Mouse (Mus musculus) liver (tissue): ENCODE data around the gene Tctex1d2.

Experiments used
- DNase-seq: peaks from one replicate; pipeline ENCODE4 v3.0.0-alpha.2; 2020; ENCODE audit warnings: mixed read lengths

Tctex1d2 gene

DNA sequence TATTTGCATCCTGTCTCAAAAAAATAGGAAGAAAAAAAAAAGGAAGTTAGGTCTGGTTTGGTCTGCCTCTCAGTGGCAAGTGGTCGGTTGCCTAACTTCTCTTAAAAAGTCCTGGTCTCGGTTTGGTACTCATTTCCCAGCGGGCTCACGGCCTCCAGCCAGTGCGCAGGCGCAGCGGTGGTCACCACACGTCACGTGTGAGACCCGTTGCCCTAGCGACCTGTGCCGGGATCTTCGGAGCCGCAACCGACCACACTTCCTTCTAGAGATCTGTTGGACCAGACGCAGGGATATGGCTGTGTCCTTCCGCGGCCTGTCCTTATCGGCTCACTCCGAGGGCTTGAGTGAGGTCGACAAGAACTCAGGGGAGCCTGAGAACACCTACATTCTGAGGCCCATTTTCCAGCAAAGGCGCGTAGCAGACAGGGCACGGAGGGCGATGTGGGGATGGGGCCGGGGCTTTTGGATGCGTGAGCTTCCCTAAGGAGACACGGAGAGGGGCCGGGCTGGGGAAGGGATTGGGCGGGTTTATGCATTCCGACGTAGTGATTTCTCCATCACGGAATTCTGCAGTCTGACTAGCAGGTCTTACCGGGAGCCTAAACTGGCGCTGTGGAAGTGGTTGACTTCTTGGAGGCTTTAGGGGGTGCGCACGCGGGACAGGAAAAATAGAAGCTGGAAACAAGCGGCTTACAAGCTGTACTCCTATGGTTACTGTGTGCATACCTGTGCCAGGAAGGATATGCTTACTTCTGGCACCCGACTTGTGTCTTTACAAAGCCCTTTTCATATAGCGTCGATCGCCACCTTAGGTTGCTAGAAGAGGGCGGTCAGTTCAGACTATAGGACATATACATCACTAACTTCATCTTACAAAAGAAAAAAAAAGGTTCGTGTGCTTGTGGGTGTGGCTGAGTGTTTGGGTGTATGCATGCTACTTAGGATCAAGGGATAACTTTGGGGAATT, at the start of gene Tctex1d2:
Tctex1d2 (plus strand) TSS at position 186 of the 967 bp plus-strand sequence.
- DNase-seq = peak; percentile 91

DNA sequence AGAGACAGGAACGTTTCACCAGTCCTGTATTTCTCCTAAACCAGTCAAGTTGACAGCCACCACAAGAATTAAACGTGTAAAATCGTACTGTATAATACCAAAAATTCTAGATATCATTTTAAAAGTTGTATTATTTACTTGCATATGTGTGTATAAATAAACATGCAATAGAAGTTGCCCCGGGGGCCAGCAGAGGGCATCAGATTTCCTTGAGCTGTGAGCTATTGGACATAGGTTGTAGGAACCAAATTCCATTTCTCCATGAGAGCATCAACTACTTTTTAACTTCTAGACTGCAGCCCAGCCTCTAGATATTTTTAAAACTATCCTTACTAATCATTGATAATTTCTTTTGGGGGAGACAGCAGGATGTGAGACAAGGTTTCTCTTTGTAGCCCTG, 48.2 kb upstream of the Tctex1d2 start:
- DNase-seq = peak; percentile 52

DNA sequence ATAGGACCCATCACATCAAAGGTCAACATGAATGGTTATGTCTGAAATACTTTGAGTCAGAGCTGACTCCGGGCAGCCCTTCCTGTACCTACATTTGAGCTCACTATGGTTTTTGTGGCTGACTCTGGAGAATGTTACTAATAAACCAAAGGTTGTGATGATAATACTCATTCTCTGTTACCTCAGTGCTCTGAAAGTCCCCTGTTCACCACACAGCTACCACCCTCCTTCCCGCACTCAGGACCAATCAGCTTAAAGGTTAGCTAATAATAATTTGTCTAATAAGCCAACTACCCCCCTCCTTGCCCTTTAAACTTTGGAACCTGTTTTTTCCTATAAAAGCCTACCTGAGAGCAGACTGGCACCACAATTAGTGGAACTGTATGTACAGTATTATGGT, 39.9 kb upstream of the Tctex1d2 start:
- no peak for DNase-seq

DNA sequence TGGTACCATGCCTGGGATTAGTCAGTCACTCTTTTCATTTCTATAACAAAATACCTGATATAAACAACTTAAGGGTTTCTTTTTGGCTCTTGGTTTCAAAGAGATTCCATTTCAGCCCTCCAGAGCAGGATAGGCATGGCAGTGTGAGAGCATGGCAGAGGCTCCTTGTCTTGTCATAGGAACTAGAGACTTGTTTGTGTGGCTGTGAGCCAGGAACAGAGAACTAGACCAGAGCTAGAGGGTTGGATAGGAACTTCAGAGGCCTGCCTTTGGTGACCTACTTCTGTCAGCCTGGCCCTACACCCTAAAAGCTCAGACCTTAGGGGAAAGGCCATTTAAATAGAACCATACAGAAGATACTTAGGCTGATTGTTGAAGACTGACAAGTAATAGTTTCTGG, 36.6 kb upstream of the Tctex1d2 start:
- DNase-seq = no peak

DNA sequence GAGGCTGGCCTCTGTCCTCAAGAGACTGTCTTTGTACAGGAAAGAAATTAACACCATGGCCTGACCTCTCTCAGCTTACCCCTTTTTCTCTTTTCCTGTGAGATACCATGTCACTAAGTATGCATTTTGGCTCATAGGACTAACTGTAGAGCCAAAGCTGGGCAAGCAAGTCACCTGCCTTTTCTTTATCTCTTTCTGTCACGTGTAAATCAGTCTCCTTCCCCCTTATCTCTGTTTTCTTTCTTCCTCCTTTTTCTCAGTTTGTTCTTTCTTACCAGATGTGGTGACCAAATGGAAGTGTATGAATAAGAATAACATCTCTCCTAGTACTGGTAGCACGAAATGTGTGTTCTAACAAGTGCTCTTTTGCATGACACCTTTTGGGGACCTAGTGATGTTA, 34.6 kb upstream of the Tctex1d2 start:
- no peak for DNase-seq

DNA sequence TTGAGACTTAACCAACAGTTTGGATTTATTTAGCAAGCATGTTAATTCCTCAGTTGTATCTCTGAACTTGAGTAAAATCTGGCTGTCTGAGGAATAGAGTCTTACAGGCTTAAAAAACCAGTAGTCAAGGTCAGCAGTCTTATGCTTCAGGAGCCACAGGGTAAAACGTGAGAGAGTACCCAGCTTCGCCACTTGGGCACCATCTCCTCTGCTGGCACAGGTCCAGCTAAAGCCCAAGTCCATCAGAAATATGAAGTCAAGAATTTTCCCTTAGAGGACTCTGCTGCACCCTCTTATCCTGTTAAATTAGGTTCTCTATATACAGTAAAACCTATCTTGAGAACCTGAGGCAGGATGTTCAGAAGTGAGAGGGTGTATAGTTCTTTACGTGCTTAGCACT, 32.7 kb upstream of the Tctex1d2 start:
- no peak for DNase-seq

DNA sequence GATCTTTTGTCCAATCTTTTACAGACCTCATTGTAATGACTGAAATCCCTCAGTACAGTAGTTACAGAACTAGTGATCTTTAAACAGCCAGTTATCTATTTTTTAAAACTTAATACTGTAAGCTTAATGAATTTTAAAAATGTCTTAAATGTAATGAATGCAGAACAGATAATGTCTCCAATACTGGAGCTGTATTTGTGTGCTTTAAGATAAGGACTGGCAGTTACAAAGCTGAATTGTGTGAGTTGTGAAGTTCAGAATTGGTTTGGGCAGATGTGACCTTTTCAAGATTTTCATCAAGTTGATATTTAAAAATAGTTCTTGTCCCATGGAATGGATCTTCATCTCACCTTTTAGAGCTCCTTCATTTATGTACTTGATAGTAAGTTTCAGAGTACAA, 30.5 kb upstream of the Tctex1d2 start:
- DNase-seq = no peak

DNA sequence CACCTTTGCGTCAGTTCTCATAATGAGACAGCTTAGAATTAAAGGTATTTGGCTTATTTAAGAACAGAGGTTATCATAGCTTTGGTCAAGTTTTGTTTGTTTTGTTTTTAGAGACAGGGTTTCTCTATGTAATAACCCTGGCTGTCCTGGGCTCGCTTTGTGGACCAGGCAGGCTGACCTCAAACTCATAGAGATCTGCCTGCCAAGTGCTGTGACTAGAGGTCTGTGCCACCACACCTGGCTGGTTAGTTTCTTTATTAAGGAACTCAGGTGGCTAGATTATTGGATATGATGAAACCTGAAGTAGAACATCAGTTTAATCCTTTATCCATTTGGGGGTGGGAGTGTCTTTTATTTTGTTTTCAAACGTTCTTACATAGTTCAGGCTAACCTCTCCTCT, 29.7 kb upstream of the Tctex1d2 start:
- no peak for DNase-seq

DNA sequence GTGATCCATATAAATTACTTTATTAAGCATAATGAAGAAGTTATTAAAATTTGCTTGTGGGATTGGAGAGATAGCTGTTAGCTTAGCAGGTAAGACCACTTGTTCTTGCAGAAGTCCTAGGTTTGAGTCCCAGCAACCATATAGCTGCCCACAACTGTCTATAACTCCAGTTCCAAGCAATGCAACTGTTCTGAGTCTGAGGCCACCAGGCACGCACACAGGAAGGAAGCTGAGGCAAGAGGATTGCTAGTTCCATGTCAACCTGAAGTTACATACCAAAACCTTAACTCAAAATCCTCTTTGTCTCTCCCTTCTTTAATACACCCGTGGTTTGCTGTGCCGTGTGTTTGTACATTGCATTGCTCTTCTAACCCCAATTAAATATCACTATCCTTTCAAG, 28.6 kb upstream of the Tctex1d2 start:
- DNase-seq = no peak

DNA sequence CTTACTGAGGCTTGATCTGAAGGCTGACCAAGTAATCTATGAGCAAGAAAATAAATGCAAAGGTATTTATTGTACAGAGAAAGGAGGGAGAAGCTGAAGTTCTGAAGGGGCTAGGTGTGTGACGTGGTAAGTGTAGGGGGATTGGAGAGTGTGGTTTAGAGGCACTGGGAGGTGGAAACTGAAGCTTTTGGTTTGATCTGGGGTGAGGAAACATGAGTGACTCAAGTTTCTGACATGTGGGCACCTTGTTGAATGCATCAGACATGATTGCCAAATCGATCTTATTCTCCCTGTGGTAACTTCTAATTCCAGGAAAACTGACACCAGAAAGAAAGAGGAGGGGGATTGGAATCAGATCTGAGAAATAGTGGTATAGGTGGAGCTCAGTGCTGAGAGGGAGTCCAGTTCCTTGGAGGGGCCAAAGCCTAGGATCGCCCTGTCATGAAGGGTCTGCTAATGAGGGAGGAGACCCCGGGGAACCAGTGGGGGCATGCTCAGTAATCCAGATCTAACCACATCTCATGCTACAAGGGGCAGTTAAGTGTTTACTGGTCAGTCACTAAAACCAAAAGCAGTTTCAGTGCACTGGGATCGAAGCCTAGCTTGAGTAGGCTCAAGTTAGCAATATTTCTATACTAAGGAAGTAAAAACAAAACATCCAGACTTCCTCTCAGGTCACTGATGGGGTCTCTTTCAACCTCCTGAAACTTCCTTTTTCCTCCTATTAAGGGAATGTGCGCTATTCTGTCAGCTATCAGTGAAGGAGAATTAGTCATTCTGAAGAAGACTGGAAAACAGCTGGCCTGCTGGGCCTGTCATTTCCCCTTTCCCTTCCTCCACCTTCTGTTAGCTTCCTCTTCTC, 23.6 kb upstream of the Tctex1d2 start:
- no peak for DNase-seq

DNA sequence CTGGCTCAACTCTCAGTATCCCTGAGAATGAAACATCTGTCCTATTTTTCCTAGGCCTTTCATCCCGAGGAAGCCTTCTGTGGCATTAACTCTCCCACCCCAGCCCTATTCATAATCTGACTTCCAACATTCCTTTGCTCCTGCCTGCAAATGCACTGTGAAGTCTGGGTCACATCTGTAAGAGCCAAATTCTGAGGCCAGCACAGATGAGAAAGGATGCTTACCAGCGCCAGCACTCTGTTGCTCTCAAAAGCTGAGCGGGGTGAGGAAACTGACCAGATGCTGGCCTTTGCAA, 23.0 kb upstream of the Tctex1d2 start:
- DNase-seq = no peak

DNA sequence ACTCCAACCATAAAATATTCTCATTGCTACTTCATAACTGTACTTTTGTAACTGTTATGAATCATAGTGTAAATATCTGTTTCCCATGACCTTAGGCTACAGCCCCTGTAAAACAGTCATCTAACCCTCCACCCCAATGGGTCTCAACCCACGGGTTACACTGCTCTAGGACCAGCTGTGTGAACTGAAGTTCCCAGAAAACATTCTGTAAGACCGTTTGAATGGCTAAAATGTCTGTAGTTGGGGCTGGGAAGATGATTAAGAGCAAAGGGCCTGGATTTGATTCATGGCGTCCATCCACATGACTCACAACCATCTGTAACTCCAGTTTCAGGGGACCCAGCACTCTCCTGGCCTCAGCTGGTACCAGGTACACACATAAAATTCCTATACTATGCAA, 21.3 kb upstream of the Tctex1d2 start:
- no peak for DNase-seq

DNA sequence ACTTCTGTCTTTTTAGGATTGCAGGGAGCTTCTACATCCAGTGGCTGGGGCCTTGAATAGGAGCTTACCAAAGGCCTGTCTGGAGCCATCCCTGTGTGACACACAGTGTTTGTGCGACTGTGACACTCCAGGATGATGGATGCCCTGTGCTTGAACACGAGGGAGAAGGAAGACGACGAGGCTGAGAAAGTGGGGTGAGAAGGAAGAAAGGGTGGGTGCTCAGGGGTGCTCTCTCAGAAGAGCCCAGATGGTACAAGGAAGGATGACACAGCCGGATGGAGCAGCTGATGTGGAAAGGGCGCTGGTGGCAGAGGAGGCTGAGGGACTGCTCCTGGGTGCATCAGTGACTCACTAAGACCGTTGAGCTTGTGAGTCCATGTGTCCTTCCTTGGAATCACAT, 19.2 kb upstream of the Tctex1d2 start, which contains the start of gene Tm4sf19:
Tm4sf19 (plus strand) TSS at position 240 of the 400 bp plus-strand sequence.
- no peak for DNase-seq

DNA sequence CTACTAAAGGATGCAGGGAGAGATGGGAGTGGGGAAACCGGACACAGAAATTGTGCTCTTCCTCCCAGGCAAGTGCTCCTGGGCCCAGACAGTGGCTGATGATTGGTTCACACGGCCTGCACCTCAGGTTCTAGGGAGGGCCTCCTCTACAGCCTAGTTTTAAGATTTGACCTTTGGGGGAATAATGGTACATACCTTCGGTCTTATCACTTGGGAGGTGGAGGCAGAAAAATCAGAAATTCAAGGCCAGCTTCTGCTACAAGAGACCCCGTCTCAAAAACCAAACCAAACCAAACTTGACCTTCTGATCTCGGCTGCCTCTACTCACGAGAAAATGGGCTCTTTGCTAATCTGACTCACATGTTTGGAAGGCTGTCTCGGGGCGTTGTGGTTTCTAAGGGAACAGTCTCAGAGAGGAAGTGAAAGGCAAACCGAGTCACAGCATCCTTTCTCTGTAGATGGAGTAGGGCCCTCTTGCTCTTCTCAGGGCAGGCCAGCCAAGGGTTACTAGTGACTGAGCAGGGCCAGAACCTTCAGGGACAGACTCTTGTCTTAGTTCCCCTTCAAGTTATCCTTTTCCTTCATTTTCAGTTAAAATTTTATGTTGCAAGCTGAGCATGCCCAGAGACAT, 18.1 kb upstream of the Tctex1d2 start:
- DNase-seq = no peak

DNA sequence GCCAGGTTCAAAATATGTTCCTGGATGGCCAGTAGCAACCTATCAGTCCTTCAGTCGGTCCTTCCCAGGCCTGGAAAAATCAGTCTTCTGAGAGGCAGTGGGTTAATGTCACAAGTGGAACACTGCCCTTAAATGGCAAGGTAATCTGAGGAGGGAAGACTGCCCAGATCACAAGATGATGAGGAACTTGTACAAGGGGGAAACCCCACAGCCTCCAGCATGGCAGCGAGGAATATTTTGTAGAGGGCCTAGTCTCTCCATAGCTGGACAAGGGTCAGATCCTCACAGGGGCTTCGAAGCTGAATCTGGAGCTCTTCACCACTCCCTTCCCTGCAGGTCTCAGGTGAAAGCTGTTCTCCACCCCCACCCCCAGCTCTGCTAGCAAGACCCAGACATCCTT, 16.7 kb upstream of the Tctex1d2 start:
- DNase-seq = no peak

DNA sequence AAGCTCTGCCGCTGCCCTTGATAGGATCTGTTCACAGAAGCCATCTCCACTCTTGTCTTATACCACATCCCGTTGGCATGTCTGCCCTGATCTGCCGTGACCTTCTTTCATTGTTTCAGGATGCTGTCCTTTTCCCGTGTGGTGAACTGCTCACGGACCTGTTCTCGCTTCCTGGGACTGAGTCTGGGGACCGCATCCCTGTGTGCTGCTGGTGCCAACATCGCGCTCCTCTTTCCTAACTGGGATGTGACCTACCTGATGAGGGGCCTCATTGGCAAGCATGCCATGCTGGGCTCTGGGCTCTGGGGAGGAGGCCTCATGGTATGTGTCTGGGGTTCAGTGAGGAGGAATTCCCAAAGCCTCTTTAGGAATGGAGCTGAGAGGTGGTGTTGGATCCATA, 13.8 kb upstream of the Tctex1d2 start:
- DNase-seq = no peak

DNA sequence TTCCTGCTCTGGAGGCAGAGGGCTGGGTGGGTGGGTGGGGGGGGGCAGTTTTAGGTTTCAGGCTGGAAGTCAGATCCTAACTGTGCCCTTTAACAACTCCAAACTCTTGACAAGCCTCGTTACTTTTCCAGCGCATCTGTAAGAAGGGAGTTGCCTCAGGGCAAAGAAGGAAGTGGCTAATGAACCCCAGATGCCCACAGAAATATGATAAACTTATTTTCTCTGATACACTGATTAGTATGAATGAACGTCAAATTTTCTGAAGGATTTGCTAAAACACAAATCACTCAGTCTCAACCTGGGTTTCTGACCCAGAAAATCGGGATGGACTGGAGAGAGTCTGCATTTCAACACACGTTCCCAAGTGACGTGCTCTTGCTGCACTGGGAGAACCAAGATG, 12.8 kb upstream of the Tctex1d2 start:
- no peak for DNase-seq

DNA sequence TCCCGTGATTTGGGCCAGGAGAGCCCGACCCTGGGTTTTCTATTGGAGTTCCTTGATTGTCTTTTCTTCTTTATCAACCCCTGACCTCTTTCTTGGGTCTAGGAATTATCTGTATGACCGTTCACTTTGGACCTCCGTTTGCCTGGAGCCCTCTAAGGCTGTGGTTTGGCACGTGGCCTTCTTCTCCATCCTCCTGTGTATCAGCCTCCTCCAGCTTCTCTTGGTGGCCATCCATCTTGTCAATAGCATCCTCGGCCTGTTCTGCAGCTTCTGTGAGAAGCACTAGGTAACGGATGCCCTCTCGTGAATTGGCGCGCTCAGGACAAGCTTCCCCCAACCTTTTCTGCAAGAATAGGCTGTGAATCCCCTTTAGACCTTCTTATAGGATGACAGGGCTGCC, 11.8 kb upstream of the Tctex1d2 start:
- no peak for DNase-seq

DNA sequence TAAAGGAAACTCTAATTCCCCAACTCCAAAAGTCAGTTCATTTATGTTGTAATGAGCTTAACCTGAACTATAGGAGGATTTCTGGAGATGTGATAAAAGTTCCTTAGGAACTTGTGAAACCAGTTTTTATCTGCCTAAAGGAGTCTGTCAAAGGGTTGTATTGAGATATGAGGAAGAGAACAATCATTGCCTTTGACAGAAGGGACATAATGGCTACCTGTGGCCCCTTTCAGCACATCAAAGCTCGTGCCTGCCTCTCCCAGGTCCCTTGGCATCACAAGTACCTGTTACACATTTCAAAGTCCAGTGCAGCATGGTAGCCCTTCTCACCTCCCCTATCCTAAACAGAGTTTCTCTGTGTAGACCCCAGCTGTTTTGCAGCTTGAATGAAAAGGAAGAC, 2.0 kb upstream of the Tctex1d2 start:
- DNase-seq = no peak

DNA sequence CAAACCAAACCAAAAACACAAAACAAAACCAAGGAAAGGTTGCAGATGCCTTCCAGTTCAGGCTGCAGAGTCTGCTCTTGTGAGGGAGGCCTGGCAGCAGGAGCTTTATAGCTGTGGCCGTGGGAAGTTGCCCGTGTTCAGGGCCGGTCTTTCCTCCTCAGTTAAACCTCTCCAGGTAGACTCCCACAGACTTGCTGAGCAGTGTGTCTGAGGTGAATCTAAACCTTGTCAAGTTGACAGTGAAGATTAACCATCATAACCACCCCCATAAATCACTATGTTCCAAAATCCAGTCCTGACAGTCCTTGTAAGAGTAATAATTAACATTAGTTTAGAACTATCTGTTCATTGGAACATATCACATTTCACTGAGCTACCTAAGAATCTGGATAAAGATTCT, 8.0 kb downstream of the Tctex1d2 start:
- DNase-seq = no peak

DNA sequence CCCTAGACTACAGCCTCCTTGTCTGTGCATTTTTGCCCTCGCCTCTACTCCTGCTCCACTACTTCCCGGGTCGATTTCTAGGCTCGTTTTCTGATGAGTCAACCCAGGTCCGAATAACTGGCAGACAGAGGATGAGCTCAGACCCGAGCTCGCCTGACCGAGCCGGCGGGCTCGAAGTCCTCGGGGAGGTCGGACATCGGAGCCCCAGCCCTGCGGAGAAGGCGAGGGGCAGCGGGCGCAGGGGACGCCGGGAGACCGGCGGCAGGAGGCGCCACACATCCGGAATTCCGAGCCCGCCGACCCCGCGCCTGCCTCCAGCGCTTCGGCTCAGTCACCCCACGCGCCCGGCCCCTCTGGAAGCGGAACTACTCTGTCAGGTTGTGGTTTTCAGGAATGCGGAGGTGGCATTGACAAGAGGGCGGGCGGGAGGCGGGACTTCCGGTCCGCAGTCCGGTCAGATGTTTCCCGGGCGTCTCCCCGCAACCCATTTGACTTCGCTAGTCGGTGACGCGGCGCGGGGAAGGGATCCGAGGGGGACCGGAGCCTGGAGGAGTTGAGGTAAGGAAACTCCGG, 11.1 kb downstream of the Tctex1d2 start, which contains the start of gene Pcyt1a:
Pcyt1a (plus strand) TSS at position 448 of the 573 bp plus-strand sequence.
- peak; percentile 95 for DNase-seq

DNA sequence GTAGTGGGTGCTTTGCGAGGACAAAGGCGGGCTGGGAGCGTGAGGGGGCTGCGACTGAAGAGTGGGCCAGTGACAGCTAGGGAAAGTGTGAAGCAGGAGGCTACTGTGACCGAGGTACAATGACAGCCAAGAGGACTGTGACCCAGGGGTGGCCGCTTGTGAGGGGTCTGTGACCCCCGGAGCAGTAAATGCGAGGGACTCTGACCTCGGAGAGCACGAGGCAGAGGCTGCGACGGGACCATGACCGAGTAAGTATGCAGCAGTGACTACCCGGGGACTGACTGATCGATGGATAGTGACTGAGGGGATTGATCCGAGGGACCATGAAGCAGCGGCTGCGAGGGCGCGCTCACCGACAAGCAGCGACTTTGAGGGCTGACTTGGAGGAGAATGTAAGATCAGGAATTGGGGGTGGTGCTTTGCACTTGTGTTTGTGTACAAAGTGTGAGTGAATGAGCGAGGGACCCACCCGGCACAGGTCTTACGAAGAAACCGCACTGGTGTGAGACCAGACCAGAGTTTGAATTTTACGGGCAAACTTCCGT, 11.6 kb downstream of the Tctex1d2 start:
- DNase-seq = peak; percentile 61

DNA sequence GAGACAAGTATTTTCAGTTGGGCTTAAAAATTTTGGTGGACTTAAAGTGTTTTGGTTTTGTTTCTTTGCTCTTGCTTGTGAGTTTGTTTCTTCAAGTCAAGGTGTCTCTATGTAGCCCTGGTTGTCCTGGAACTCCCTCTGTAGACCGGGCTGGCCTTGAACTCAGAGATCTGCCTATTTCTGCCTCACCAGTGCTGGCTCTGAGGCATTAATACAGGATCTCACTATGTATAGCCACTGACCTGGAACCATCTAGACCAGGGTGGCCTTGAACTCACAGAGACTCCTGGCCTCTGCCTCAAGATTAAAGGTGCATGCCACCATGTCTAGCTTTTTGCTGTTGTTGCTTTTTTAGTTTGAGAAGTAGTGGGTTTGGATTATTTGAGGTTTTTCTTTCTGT, 12.4 kb downstream of the Tctex1d2 start:
- DNase-seq = no peak
